Mouse (Mus musculus) stomach, embryonic 15.5 days (tissue): ENCODE results near the gene Ldlrap1. TPM values are rescaled to one million over a fixed set of nuclear protein-coding genes. Genes with fewer than 3 reads are reported as not detected.

Experiments used
- ATAC-seq: fragments of 200-750 bp; cut with Nextera tagmentation; 2 replicates; pipeline ENCODE4 v1.8.0; 2017; ENCODE audit warnings: low read depth, moderate number of reproducible peaks, moderate TSS enrichment; ENCODE audit not compliant: insufficient read depth, low FRiP score
- H3K27ac ChIP-seq: fragments of 300-500 bp; sonication (generic); 2 replicates; pipeline ENCODE4 v1.5.1; 2015; ENCODE audit warnings: mild to moderate bottlenecking, inconsistent platforms
- H3K27me3 ChIP-seq: fragments of 300-500 bp; sonication (generic); replicated peaks from 2 replicates; pipeline ENCODE4 v1.6.1; 2015; ENCODE audit warnings: inconsistent platforms
- H3K36me3 ChIP-seq: fragments of 300-500 bp; sonication (generic); 2 replicates; pipeline ENCODE4 v1.6.1; 2015; ENCODE audit warnings: inconsistent platforms
- H3K4me1 ChIP-seq: fragments of 300-500 bp; sonication (generic); 2 replicates; pipeline ENCODE4 v1.6.1; 2015; ENCODE audit warnings: inconsistent platforms
- H3K4me2 ChIP-seq: fragments of 300-500 bp; sonication (generic); 2 replicates; pipeline ENCODE4 v1.6.1; 2015; ENCODE audit warnings: mild to moderate bottlenecking, inconsistent platforms
- H3K4me3 ChIP-seq: fragments of 300-500 bp; sonication (generic); replicated peaks from 2 replicates; pipeline ENCODE4 v1.5.1; 2015; ENCODE audit warnings: inconsistent platforms
- H3K9ac ChIP-seq: fragments of 300-500 bp; sonication (generic); 2 replicates; pipeline ENCODE4 v1.6.1; 2015; ENCODE audit warnings: inconsistent platforms
- H3K9me3 ChIP-seq: fragments of 300-500 bp; sonication (generic); 2 replicates; pipeline ENCODE4 v1.6.1; 2016; ENCODE audit warnings: inconsistent platforms
- WGBS: fragments of 180-500 bp; shearing (Covaris S2); methylation state at CpG from one replicate; pipeline ENCODE4 v1.1.7; 2015; 5-methylcytosine and 5-hydroxymethylcytosine counted together
- polyA plus RNA-seq: library from polyadenylated mRNA; unstranded; fragments of >200 nt; fragmentation: Nextera tagmentation; extraction: Ambion mirVana; gene quantifications from 2 replicates; pipeline ENCODE4 v1.2.1, GENCODE M21; 2015

Ldlrap1 gene
- polyA plus RNA-seq, 1 experiment from 2014 or later = 20.8 TPM

DNA sequence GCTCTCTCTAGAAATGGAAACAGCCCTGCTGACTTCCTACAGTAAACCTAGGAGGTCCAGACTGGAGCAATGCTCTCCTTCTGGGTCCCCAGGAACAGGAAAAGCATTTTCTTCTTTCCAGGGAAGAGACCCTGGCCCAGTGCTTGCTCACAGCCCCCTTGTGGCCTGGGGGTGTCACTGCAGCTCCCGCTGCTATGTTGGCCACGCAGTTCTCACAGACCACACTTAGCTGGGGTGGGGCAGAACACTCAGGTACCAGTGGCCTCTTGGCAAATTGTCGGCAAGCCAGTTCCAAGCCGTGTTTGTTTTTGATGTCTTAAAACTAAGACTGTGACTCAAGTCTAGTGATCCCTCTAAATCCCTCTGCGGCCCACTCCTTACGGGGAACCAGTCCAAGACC lies 65.9 kb downstream of the Ldlrap1 start:
- Histone ChIP-seq H3K9ac (no peak overlapping the region), H3K4me3 (peak overlapping the region; percentile 65; the same call in 1 of the 2 replicates), H3K9me3 (no peaks in the 10 kb centered on the region), H3K36me3 (no peaks in the 10 kb centered on the region), H3K27ac (no peak overlapping the region), H3K27me3 (peaks cover 37% of the 10 kb centered on the region), H3K4me1 (peaks cover 20% of the 10 kb centered on the region; the same call in 1 of the 2 replicates), H3K4me2 (peak overlapping the region; percentile 100)
- ATAC-seq = no peak
- 26% methylated on average over 6 of the region's 6 CpGs for WGBS

DNA sequence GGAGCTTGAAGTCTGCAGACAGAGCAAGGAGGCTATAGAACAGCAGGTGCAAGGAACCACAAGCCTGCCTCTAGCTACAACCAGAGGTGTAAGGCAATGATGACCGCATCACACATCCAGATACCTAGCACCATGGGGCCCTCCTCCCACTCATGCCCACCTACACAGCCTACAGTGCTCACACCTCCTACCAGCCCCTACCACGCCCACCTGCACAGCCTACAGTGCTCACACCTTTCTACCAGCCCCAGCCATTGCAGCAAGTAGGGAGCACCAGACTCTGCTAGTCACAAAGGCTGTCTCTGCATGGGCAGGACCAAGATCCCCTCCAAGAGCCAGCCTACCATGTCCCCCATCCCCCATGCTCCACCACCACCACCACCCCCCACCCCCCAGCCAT lies 66.9 kb downstream of the Ldlrap1 start:
- no peaks in the 10 kb centered on the region for H3K36me3 ChIP-seq
- no peak overlapping the region for H3K4me2 ChIP-seq
- WGBS = 84% methylated on average over 2 of the region's 2 CpGs
- peaks cover 20% of the 10 kb centered on the region; the same call in 1 of the 2 replicates for H3K4me1 ChIP-seq
- peaks cover 37% of the 10 kb centered on the region for H3K27me3 ChIP-seq
- no peaks in the 10 kb centered on the region for H3K9me3 ChIP-seq
- H3K27ac ChIP-seq = no peak overlapping the region
- H3K9ac ChIP-seq = no peak overlapping the region
- H3K4me3 ChIP-seq = no peak overlapping the region
- ATAC-seq = no peak

DNA sequence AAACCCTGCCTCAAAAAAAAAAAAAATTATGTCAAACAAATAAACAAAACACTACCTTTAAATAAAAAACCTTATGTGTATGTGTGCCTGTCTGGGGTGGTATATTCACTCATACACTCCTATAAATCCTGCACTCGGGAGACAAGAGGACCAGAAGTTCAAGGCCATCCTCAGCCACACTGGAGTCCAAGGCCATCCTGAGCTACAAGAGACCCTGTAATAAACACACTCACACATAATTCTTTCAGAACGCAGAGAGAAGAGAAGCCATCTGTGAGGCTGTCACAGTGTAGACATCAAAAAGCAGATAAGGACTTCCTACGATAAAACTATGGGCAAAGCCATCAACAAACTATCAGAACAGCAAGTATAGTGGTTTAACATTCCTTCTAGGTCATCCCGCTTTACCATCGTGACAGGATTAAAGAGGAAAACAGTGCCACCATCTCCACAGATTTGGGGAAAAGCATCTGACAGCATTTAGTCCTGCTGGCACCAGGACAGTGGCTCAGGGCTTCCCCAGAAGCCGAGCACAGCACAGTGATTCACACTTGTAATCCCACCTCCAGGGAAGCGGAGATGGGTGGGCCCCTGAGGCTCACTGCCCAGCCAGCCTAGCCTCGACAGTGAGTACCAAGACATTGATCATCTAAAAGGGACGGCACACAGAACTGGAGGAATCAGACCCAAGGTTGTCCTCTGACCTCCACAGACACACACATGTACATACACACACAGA lies 74.5 kb downstream of the Ldlrap1 start:
- no peaks in the 10 kb centered on the region for H3K4me1 ChIP-seq
- no peak overlapping the region for H3K4me3 ChIP-seq
- no peak overlapping the region for H3K27ac ChIP-seq
- ATAC-seq = no peak
- 60% methylated on average over 9 of the region's 9 CpGs for WGBS
- H3K9ac ChIP-seq = no peak overlapping the region
- no peak overlapping the region for H3K4me2 ChIP-seq
- no peaks in the 10 kb centered on the region for H3K9me3 ChIP-seq
- no peaks in the 10 kb centered on the region for H3K36me3 ChIP-seq
- no peaks in the 10 kb centered on the region for H3K27me3 ChIP-seq

GRCm38 (mm10) chr4:134692388-134692787 lies 75.4 kb downstream of the Ldlrap1 start:
- WGBS = 100% methylated on average over 1 of the region's 1 CpGs
- Histone ChIP-seq H3K9ac (no peak overlapping the region), H3K4me1 (no peaks in the 10 kb centered on the region), H3K27me3 (no peaks in the 10 kb centered on the region), H3K9me3 (no peaks in the 10 kb centered on the region), H3K27ac (no peak overlapping the region), H3K4me3 (no peak overlapping the region), H3K4me2 (no peak overlapping the region), H3K36me3 (no peaks in the 10 kb centered on the region)
- ATAC-seq = no peak

Other genes with a start within 250 kb of the Ldlrap1 start
- 92.1 and 101 TPM in 2 replicates for gene Mtfr1l, start 232.6 kb downstream of the Ldlrap1 start, polyA plus RNA-seq
- gene Selenon, start 215.9 kb downstream of the Ldlrap1 start, polyA plus RNA-seq = 33.0 and 37.8 TPM in 2 replicates
- gene Man1c1, start 63.7 kb downstream of the Ldlrap1 start, polyA plus RNA-seq = 2.5 and 3.1 TPM in 2 replicates
- 38.2 and 41.5 TPM in 2 replicates for gene Maco1, start 85.3 kb upstream of the Ldlrap1 start, polyA plus RNA-seq
- 18.4 and 39.4 TPM in 2 replicates for gene Rhd, start 96.5 kb upstream of the Ldlrap1 start, polyA plus RNA-seq
- gene Tmem50a, start 147.0 kb upstream of the Ldlrap1 start, polyA plus RNA-seq = 167 and 170 TPM in 2 replicates
- 500 and 512 TPM in 2 replicates for gene Rsrp1, start 155.6 kb upstream of the Ldlrap1 start, polyA plus RNA-seq
- gene Syf2, start 162.9 kb upstream of the Ldlrap1 start, polyA plus RNA-seq = 65.2 and 70.2 TPM in 2 replicates